Mouse (Mus musculus) liver, postnatal 0 days (tissue): ENCODE data around the gene Fbxo44.
A peak's percentile ranks its signal among the peaks of the same experiment; 100 is the strongest.

ENCODE experiments used
- CTCF ChIP-seq: sonication (generic); IDR thresholded peaks from 2 replicates; pipeline ENCODE4 v1.5.1; 2016; ENCODE audit warnings: antibody characterized with exemption, low read depth
- EP300 ChIP-seq: IDR thresholded peaks from 2 replicates; pipeline ENCODE4 v1.6.1; 2016; ENCODE audit warnings: antibody characterized with exemption, low read depth, mild to moderate bottlenecking

DNA sequence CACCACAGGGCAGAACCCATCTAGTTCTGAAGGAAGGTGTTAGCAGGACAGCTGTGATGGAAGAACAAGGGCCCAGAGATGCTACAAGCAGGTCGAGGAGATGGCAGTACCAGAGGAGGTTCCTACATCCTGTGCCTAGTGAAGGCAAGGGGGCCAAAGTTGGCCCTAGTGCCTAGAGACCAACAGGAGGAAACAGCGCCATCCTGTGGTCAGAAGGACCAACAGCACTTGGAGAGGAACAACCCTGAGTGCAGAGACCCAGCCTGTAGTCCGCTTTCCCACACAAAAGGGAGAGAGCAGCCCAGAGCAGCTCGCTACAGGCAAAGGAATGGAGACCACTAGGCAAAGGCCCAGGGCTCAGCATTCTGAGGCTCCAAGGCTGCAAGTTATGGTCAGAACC, 25.5 kb upstream of the Fbxo44 start:
- peak; percentile 41 for TF ChIP-seq CTCF
- no peak for TF ChIP-seq EP300
